Mouse (Mus musculus): ENCODE results near the gene Hdac7.

The Hdac7 gene

DNA sequence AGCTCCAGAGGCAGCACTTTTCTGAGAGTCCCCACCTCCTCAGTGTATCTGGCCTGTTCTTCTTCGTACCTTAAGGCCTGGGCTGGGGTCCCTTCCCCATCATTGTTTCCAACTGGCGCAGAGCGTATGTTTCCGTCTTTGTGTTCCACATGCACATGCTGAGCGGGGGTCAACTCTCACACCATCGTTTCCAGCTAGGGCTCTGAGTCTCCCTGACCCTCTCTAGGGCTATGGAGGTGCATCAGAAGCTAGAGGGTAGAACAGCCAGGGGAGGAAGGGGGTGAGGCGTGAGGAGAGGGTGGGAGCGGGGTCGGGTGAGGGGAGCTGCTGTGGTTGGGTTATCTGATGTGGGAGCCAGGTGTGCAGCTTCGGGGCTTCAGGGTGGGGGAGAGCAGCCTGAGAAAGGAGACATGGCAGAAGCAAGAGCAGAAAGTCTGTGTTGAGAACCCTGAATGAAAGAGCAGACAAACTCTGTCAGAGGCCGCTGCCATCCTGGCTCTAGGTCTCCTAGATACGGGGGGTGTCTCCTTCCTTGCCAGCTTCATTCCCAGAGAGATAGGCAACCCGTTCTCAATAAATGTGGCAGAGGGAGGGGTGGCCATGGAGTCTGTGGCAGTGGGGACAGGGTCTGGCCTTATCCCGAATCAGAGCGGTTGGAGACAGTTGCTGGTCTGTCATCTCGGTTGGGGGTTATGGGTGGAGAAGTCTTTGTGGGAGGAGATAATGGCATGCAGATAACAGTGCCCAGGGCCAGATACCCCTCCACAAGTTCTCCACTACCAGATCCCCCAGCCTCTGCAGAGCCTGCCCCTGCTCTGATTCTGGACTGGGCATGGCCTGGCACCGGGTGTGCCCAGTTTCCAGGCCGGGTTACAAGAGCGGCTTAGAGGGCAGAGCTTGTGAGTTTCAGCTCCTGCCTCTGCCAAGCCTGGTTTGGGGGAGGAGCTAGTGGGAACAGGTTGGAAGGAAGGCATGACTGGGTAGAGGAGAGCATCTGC lies at the start of gene Hdac7:
Gene Hdac7 (minus strand): TSS at position 466 of the 998 bp plus-strand sequence.
- in situ Hi-C loops (cut with MboI; ENCODE audit: unreplicated experiment in 2 of 2), result loop anchor here in 1 of 2 experiments (5.0 to 25.0 kb wide), 3 partner anchors 52 to 582 kb away; no protein-coding TSS in a partner anchor

- in situ Hi-C loops (cut with MboI; ENCODE audit: unreplicated experiment in 2 of 2), result no loop called here
Measured at GRCm38 (mm10) chr15:97892506-97892905, 48.2 kb upstream of the Hdac7 start.

DNA sequence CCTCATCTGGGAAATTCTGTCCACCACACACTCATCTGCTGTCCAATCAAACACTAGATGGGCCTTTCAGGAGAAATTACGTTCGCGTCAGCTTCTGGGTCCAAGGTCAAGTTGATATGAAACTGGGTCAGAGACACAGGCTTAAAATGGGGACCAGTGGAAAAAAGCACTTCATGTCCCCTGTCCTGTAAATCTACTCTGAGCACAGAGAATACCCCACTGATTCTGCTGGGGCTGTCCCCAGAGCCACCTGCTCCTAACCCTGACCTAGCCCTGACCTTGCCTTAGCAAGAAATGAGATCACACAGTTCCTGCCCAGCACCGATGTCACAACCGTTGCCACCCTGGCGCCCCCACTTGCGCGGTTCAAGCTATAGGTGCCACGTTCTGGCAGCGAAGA lies 46.1 kb upstream of the Hdac7 start:
- in situ Hi-C loops (cut with MboI; ENCODE audit: unreplicated experiment in 2 of 2), result no loop called here

GRCm38 (mm10) chr15:97890017-97890416 lies 45.7 kb upstream of the Hdac7 start:
- in situ Hi-C loops (cut with MboI; ENCODE audit: unreplicated experiment in 2 of 2), result no loop called here

DNA sequence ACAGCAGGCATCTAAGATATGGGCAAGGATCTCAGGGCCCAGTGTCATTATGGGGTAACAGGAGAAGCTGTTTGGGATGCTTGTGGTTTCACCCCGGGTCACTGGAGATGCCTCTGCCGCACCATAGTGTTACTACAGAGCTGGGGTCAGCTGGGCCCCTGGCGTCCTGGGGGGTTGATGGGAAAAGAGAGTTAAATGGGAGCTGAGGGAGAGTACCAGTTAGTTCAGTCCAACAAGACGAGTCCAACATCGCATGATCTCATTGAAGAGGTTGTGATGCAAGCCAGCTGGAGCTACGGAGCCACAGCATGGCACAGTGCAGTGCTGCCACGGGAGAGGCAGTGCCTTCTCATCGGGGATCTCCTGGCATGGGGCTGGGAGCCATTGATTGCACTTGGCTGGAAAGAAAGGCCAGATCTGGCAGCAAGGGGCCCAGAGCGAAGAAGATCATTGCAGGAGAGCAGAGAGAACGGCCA lies 43.3 kb upstream of the Hdac7 start:
- in situ Hi-C loops (cut with MboI; ENCODE audit: unreplicated experiment in 2 of 2), result no loop called here

- in situ Hi-C loops (cut with MboI; ENCODE audit: unreplicated experiment in 2 of 2), result no loop called here
Measured at GRCm38 (mm10) chr15:97881423-97881822, 37.1 kb upstream of the Hdac7 start.

DNA sequence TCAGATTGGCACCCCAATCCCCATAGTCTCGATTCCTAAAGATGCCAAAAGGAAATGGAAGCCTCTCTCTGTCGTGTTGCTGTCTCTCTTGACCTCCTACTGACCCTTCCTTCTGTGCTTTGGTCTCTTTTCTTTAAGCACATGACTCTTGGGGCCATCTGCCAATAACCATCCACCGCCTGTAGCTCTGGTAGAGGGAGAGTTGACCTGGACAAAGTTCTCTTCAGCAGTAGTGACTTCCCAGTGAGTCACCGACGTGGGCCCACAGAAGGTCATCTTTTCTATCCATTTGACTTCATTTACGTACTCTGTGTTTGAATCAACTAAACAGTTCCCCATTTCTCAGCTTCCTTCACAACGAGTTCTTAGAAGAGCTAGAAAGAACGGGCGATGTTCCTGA lies 36.1 kb upstream of the Hdac7 start:
- in situ Hi-C loops (cut with MboI; ENCODE audit: unreplicated experiment in 2 of 2), result no loop called here

DNA sequence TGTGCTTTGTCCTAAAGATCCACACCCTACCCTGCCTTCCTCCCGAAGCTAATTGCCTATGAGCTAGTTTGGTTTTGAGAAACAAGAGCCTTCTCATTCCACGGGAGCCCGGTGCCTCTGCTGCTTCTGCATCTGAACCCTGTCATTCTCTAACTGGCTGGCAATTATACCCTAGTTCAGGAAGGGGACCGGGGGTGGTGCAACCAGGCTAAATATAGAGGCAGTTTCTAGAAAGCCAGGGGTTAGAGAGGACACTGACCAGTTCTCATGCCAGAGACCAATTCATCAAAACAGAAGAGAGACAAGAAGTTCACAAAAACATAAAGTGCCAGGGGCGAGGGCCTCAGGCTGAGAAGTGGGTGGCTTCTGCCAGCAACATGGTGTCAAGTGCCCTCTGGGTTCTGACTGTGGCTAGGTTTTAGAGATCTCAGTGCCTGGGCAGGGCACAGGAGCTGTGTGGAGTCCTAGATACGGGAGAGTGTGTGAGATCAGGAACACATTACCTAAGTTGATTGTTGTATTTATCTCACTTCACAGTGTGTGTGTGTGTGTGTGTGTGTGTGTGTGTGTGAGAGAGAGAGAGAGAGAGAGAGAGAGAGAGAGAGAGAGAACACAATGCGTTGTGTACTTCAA lies 34.5 kb upstream of the Hdac7 start:
- in situ Hi-C loops (cut with MboI; ENCODE audit: unreplicated experiment in 2 of 2), result loop anchor here in 1 of 2 experiments (5.0 kb wide), 1 partner anchor 63 kb away; no protein-coding TSS in a partner anchor

DNA sequence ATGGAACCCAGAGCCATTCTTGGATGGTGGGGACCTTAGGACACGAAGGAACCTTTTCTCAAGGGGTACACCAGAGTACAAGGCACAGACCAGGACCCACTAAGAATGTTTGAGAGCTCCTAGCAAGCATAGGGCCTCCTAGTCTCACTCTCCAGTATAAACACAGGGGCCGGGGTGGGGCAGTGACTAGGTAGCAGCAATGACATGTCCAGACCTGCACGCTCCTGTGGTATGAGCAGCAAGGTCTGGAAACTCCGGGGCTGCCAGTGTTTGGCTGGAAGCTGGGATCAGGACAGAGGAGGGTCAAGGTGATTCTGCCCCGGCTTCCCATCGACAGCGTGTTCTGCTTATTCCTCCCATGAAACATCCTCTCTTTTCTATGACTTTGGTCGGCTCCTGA lies 31.5 kb upstream of the Hdac7 start:
- in situ Hi-C loops (cut with MboI; ENCODE audit: unreplicated experiment in 2 of 2), result loop anchor here in 1 of 2 experiments (5.0 kb wide), 1 partner anchor 67 kb away; no protein-coding TSS in a partner anchor

DNA sequence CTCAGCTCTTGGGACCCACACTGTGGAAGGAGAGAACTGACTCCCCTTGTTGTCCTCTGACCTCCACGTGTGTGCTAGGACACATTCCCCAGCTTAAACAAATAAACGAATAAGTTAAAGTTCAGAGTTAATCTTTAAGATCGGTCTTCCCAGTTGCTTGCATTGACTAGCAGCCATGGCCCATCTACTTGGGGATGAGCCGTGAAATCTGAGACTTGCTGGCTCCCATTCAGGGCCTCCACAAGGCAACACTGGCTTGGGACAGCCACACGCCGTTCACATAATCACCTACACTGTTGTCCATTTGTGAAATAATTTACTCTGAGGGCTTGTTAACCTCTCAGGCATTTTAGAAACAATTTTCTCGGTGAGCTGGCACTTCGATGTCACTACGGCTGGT lies 29.4 kb upstream of the Hdac7 start:
- in situ Hi-C loops (cut with MboI; ENCODE audit: unreplicated experiment in 2 of 2), result loop anchor here (25.0 kb wide), 2 partner anchors 289 to 514 kb away; partner anchors contain the start of genes Asb8 (in 1 of the 2), Ccdc184 (in 1 of the 2) and Olfr283 (in 1 of the 2)

DNA sequence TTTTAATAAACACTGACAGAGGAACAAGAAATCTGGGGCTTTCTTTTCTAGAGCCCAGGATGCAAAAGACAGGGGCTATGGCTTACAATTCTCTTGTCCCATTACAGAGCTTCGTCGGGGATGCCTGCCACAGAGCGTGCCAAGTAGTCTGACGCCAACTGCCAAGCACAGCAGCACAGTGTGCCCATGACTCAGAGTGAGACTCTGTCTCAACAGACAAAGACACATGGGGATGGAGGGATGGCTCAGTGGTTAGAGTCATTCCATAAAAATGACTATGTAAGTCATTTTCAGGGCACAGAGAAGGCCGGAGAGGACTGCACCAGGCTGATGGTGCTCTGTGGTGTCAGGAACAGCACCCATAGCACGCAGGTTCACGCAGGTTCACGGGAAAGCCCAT lies 27.9 kb upstream of the Hdac7 start:
- in situ Hi-C loops (cut with MboI; ENCODE audit: unreplicated experiment in 2 of 2), result loop anchor here (25.0 kb wide), 2 partner anchors 290 to 515 kb away; partner anchors contain the start of genes Asb8 (in 1 of the 2), Ccdc184 (in 1 of the 2) and Olfr283 (in 1 of the 2)

DNA sequence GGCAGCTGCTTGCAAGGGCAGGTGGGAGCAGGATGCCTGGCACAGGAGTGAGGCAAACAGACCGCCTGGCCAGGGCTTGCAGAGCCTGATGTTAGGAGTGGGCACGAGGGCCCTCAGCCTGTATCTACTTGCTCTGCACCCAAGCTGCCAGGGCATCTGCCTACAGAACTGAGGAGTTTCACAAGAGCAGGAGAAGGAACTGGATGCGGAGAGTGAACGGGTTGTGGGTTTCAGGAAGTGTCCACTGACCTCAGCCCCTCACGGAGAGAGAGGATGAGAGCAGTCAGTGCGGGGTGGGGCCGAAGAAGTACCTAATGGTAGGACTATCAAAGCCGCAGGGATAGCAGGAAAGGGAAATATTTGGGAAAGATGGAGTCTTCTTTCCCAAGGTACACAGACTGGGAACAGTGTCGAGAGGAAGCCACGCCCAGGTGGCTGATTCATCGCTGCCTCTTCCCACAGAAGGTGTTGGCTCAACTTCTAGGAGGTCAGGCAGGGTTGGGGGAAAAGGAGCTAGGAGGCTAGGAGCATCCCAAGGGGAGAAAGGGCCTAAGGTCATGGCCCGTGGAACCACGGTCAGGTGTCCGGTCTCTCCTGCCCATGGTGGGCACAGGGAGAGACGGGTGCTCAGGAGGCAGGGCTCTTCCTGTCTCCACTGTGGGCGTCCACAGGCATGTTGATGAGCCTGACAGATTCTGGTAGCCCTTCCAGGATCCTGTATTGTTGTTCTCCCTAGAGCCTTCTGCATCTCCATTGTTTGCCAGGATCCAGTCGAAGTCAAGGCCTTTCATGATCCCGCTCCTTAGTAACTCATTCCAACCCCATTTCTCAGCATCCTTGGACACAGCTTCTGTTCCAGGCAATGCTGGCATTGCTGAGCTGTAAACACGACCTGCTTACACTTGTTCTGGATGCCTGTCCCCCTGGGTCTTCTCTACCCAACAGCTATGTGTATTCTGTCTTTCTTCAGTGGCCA lies 27.0 kb upstream of the Hdac7 start:
- in situ Hi-C loops (cut with MboI; ENCODE audit: unreplicated experiment in 2 of 2), result loop anchor here (25.0 kb wide), 2 partner anchors 291 to 516 kb away; partner anchors contain the start of genes Asb8 (in 1 of the 2), Ccdc184 (in 1 of the 2) and Olfr283 (in 1 of the 2)

DNA sequence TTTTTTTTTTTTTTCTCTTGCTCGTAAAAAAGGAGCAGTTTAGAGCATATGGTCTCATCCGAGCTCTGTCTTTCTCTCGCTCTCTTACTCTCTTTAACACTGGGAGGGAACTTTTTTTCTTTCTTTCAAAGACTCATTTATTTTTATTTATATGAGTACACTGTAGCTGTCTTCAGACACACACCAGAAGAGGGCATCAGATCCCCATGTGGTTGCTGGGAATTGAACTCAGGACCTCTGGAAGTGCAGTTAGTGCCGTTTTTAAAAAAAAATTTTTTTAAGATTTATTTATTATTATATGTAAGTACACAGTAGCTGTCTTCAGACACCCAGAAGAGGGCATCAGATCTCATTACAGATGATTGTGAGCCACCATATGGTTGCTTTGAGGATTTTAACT lies 25.8 kb upstream of the Hdac7 start:
- in situ Hi-C loops (cut with MboI; ENCODE audit: unreplicated experiment in 2 of 2), result loop anchor here (25.0 kb wide), 2 partner anchors 292 to 517 kb away; partner anchors contain the start of genes Asb8 (in 1 of the 2), Ccdc184 (in 1 of the 2) and Olfr283 (in 1 of the 2)

- in situ Hi-C loops (cut with MboI; ENCODE audit: unreplicated experiment in 2 of 2), result loop anchor here (10.0 to 25.0 kb wide), 4 partner anchors 76 to 518 kb away; partner anchors contain the start of genes Asb8 (in 1 of the 2), Ccdc184 (in 1 of the 2) and Olfr283 (in 1 of the 2)
Measured at GRCm38 (mm10) chr15:97868985-97869384, 24.7 kb upstream of the Hdac7 start.

- in situ Hi-C loops (cut with MboI; ENCODE audit: unreplicated experiment in 2 of 2), result loop anchor here (10.0 to 25.0 kb wide), 4 partner anchors 79 to 521 kb away; partner anchors contain the start of genes Asb8 (in 1 of the 2), Ccdc184 (in 1 of the 2) and Olfr283 (in 1 of the 2)
Measured at GRCm38 (mm10) chr15:97865988-97866387, 21.7 kb upstream of the Hdac7 start.

DNA sequence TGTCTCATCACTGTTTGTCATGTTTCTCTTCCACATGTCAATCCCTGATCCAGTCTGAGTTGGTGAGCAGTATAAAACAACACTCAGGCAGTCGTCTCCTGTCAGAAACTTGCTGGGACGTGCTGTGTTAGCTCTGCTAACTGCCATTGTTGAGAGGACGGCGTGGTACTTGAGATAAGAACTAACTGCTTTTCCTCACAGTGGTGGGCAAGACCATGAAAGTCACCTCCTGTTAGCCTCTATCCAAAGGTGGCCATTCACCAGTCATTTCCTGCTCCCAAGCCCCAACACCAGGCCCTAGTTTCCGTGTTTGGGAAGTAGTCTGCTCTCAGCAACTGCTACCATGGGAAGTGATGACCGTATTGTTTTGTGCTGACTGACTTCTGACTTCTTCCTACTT lies 20.9 kb upstream of the Hdac7 start:
- in situ Hi-C loops (cut with MboI; ENCODE audit: unreplicated experiment in 2 of 2), result loop anchor here (10.0 to 25.0 kb wide), 4 partner anchors 80 to 522 kb away; partner anchors contain the start of genes Asb8 (in 1 of the 2), Ccdc184 (in 1 of the 2) and Olfr283 (in 1 of the 2)

DNA sequence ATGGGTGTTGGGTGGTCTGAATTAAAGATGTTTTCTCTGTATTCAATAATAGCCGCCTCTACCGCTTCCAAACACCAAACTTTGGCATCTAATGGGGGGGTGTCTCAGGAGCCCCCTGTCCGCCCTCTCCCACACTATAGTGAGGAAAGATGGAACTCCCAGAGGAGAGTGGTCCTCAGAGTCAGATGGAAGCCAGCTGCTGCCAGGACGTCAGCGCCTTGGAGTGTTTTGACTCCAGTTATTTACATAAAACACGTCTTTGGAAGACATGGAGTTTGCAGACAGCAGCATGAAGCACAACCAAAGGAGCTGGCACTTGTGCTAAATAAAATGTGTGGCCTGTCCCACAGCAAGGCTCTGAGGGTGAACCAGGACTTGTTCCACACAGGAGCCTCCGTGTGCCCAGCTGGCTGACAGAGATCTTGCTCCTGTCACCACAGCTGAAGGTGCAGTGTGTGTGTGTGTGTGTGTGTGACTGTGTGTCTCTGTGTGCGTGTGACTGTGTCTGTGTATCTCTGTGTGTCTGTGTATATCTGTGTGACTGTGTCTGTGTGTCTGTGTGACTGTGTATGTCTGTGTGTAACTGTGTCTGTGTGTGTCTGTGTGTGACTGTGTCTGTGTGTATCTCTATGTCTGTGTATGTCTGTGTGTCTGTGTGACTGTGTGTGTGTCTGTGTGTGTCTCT lies 20.2 kb upstream of the Hdac7 start:
- in situ Hi-C loops (cut with MboI; ENCODE audit: unreplicated experiment in 2 of 2), result loop anchor here (10.0 to 25.0 kb wide), 4 partner anchors 80 to 523 kb away; partner anchors contain the start of genes Asb8 (in 1 of the 2), Ccdc184 (in 1 of the 2) and Olfr283 (in 1 of the 2)

- in situ Hi-C loops (cut with MboI; ENCODE audit: unreplicated experiment in 2 of 2), result loop anchor here (10.0 to 25.0 kb wide), 4 partner anchors 81 to 524 kb away; partner anchors contain the start of genes Asb8 (in 1 of the 2), Ccdc184 (in 1 of the 2) and Olfr283 (in 1 of the 2)
Measured at GRCm38 (mm10) chr15:97863494-97863881, 19.2 kb upstream of the Hdac7 start.
